ENCODE assay signal across 16 mouse cellular contexts in the genomic region with DNA sequence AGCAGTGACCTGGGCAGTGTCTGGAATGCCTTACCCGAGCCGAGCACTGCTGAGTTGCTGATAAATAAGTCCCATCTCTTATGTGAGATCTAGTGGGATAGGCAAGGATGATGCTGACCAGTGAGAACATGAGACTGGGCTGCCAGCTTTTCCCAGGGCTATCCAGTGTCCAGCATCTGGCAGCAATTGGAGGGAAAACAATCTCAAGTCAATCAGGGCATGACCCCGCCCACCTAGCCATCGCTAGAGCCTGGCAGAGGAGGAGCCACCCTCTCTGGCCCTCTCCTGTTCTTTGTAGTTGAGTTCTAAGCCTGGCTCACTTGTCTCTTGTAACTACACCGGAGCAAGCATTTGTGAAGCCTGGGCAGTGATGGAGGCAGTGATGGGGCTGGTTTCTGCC. TPM values are rescaled to one million over a fixed set of nuclear protein-coding genes. Genes with fewer than 3 reads are reported as not detected.
DNase-seq lines count a peak whose midpoint lies in the region; ATAC-seq lines count a peak whose summit lies in the region.
"Had no signal": no experiment of that assay in that cellular context is flagged by ENCODE, and none has a peak within 500 bp of the region (broad histone marks: within the 10 kb centered on the region; RNA-seq: fewer than 3 reads in every experiment).

No protein-coding gene starts in this region.

- H3K4me1 ChIP-seq in kidney, embryonic 14.5 days (ENCODE audit: control insufficient read depth, insufficient read depth, low read length) = no peaks in the 10 kb centered on the region
- H3K4me1 ChIP-seq in embryonic facial prominence, embryonic 10.5 days = peaks cover 39% of the 10 kb centered on the region
- peaks cover 4% of the 10 kb centered on the region for H3K4me1 ChIP-seq in limb, embryonic 11.5 days (ENCODE audit: control insufficient read depth, insufficient read depth, low read length)

- H3K9me3 ChIP-seq in kidney, embryonic 14.5 days (ENCODE audit: control insufficient read depth, low read length) = no peaks in the 10 kb centered on the region
- H3K9me3 ChIP-seq in embryonic facial prominence, embryonic 10.5 days = no peaks in the 10 kb centered on the region
- no peaks in the 10 kb centered on the region for H3K9me3 ChIP-seq in limb, embryonic 11.5 days (ENCODE audit: control insufficient read depth, low read length)
- H3K9me3 ChIP-seq: limb, embryonic 13.5 days had no signal

- peak; percentile 81 for ATAC-seq in kidney, embryonic 14.5 days (ENCODE audit: low FRiP score, low TSS enrichment)
- ATAC-seq in limb, embryonic 11.5 days (ENCODE audit: insufficient number of reproducible peaks, low FRiP score, low TSS enrichment, low read depth) = 0 out of 2 replicates have a peak, but pooled peaks have one; percentile 47
- no peak for ATAC-seq in cerebellum, adult (ENCODE audit: insufficient number of reproducible peaks, low FRiP score, low TSS enrichment)
- ATAC-seq: forebrain, embryonic 14.5 days; hindbrain, embryonic 16.5 days had no signal

- no peak for DNase-seq in kidney, postnatal 14 days
- peak; percentile 53 for DNase-seq in NIH3T3 (ENCODE audit: low read depth)
- DNase-seq in embryonic facial prominence, embryonic 10.5 days (ENCODE audit: low spot score) = peak; percentile 90
- peak; percentile 61 for DNase-seq in limb, embryonic 11.5 days (ENCODE audit: low spot score)
- DNase-seq in left cerebral cortex, postnatal 25 days (ENCODE audit: low spot score in 2 of 2) = no peak
- DNase-seq: adrenal gland, postnatal 25 days; layer of hippocampus, postnatal 36 days; lung, postnatal 4 days; right cerebral cortex, postnatal 14 days had no signal

- H3K9ac ChIP-seq in kidney, embryonic 14.5 days (ENCODE audit: low read depth, low read length) = no peak overlapping the region
- H3K9ac ChIP-seq in limb, embryonic 11.5 days (ENCODE audit: low read length) = no peak overlapping the region
- H3K9ac ChIP-seq: limb, embryonic 13.5 days had no signal

- H3K36me3 ChIP-seq in kidney, embryonic 14.5 days (ENCODE audit: control insufficient read depth, insufficient read depth, low read length) = no peaks in the 10 kb centered on the region
- no peaks in the 10 kb centered on the region for H3K36me3 ChIP-seq in embryonic facial prominence, embryonic 10.5 days (replicated peaks)
- H3K36me3 ChIP-seq in limb, embryonic 11.5 days (ENCODE audit: control insufficient read depth, insufficient read depth, low read length) = no peaks in the 10 kb centered on the region
- H3K36me3 ChIP-seq: limb, embryonic 13.5 days had no signal

- intact Hi-C loops in left cerebral cortex, postnatal 25 days (cut with DNase I) = loop anchor here (10.0 kb wide), 1 partner anchor 527 kb away; no protein-coding TSS in a partner anchor

- H3K27me3 ChIP-seq in kidney, embryonic 14.5 days (ENCODE audit: control insufficient read depth, insufficient read depth, low read length) = no peaks in the 10 kb centered on the region
- no peaks in the 10 kb centered on the region for H3K27me3 ChIP-seq in embryonic facial prominence, embryonic 10.5 days (replicated peaks; ENCODE audit: low read depth, poor library complexity, severe bottlenecking)
- no peaks in the 10 kb centered on the region for H3K27me3 ChIP-seq in limb, embryonic 11.5 days (ENCODE audit: control insufficient read depth, insufficient read depth, low read length)
- H3K27me3 ChIP-seq: limb, embryonic 13.5 days had no signal

- H3K4me2 ChIP-seq in kidney, embryonic 14.5 days (replicated peaks; ENCODE audit: low read depth, low read length) = no peak overlapping the region
- no peak overlapping the region for H3K4me2 ChIP-seq in limb, embryonic 11.5 days (ENCODE audit: low read depth, severe bottlenecking)
- H3K4me2 ChIP-seq: limb, embryonic 13.5 days had no signal

- H3K4me3 ChIP-seq in kidney, embryonic 14.5 days (ENCODE audit: low read length) = no peak overlapping the region
- no peak overlapping the region for H3K4me3 ChIP-seq in embryonic facial prominence, embryonic 10.5 days
- no peak overlapping the region for H3K4me3 ChIP-seq in limb, embryonic 11.5 days (ENCODE audit: low read depth, low read length)
- H3K4me3 ChIP-seq: limb, embryonic 13.5 days had no signal

- WGBS in kidney, embryonic 14.5 days = 21% methylated on average over 5 of the region's 5 CpGs
- 24% methylated on average over 5 of the region's 5 CpGs for WGBS in embryonic facial prominence, embryonic 10.5 days
- WGBS in limb, embryonic 11.5 days = 34% methylated on average over 5 of the region's 5 CpGs

- no peak overlapping the region for H3K27ac ChIP-seq in kidney, embryonic 14.5 days (ENCODE audit: low read depth, low read length)
- peak overlapping the region; percentile 74 for H3K27ac ChIP-seq in embryonic facial prominence, embryonic 10.5 days (replicated peaks)
- no peak overlapping the region for H3K27ac ChIP-seq in limb, embryonic 11.5 days (replicated peaks; ENCODE audit: low read depth, low read length)
- H3K27ac ChIP-seq: limb, embryonic 13.5 days had no signal

RNA-seq across cellular contexts. Expression of a gene that starts 56.2 kb away (rescaled TPM):
- 0.54 and 0.58 TPM in 2 replicates for polyA plus RNA-seq in kidney, embryonic 14.5 days (2014; fragmentation: Nextera tagmentation; extraction: Ambion mirVana)
- 3.7 and 4.1 TPM in 2 replicates for polyA plus RNA-seq in embryonic facial prominence, embryonic 10.5 days (2016; fragmentation: Nextera tagmentation; extraction: Ambion mirVana)
- 4.1 and 4.8 TPM in 2 replicates for polyA plus RNA-seq in limb, embryonic 11.5 days (2014; fragmentation: Nextera tagmentation; extraction: Ambion mirVana)
- 10 to 100 TPM; 65.7 to 74.2 TPM for total RNA-seq in left cerebral cortex, postnatal 25 days (2021)
- total RNA-seq: common myeloid progenitor, adult 5-6 weeks; MEL had no signal

Comparison
In these comparisons a context has a peak if more than half of its experiments do, and no peak if none do; other contexts are left out.
1. DNase-seq: peak in NIH3T3 (single experiment), embryonic facial prominence, embryonic 10.5 days (single experiment) and limb, embryonic 11.5 days (single experiment); none in kidney, postnatal 14 days (single experiment) and left cerebral cortex, postnatal 25 days (0 of 2).